Mouse (Mus musculus) liver, embryonic 11.5 days (tissue): ENCODE data around the gene Slc15a5. TPM values are rescaled to one million over a fixed set of nuclear protein-coding genes. Genes with fewer than 3 reads are reported as not detected.

Experiments
- ATAC-seq: fragments of 200-750 bp; cut with Nextera tagmentation; replicated peaks from 2 replicates; pipeline ENCODE4 v1.8.0; 2017; ENCODE audit warnings: moderate number of reproducible peaks, mild to moderate bottlenecking, moderate TSS enrichment, moderate library complexity; ENCODE audit not compliant: low FRiP score
- DNase-seq: peaks from one replicate; pipeline ENCODE4 v3.0.0-alpha.2; 2017; ENCODE audit warnings: low spot score
- H3K27ac ChIP-seq: fragments of 300-500 bp; sonication (generic); 2 replicates; pipeline ENCODE4 v1.5.1; 2014; ENCODE audit warnings: mild to moderate bottlenecking, low read depth, low read length, control low read depth
- H3K27me3 ChIP-seq: fragments of 300-500 bp; sonication (generic); replicated peaks from 2 replicates; pipeline ENCODE4 v1.6.1; 2014; ENCODE audit warnings: low read length, mixed read lengths; ENCODE audit not compliant: control insufficient read depth, insufficient read depth
- H3K36me3 ChIP-seq: fragments of 300-500 bp; sonication (generic); 2 replicates; pipeline ENCODE4 v1.6.1; 2014; ENCODE audit warnings: mild to moderate bottlenecking, low read length, moderate library complexity, mixed read lengths; ENCODE audit not compliant: control insufficient read depth, insufficient read depth
- H3K4me1 ChIP-seq: fragments of 300-500 bp; sonication (generic); replicated peaks from 2 replicates; pipeline ENCODE4 v1.6.1; 2014; ENCODE audit warnings: low read length, mixed read lengths; ENCODE audit not compliant: control insufficient read depth, insufficient read depth
- H3K4me2 ChIP-seq: fragments of 300-500 bp; sonication (generic); 2 replicates; pipeline ENCODE4 v1.6.1; 2014; ENCODE audit warnings: mild to moderate bottlenecking, control low read depth, moderate library complexity
- H3K4me3 ChIP-seq: fragments of 300-500 bp; sonication (generic); 2 replicates; pipeline ENCODE4 v1.5.1; 2014; ENCODE audit warnings: low read depth, low read length, control low read depth
- H3K9ac ChIP-seq: fragments of 300-500 bp; sonication (generic); 2 replicates; pipeline ENCODE4 v1.6.1; 2014; ENCODE audit warnings: low read depth, low read length, control low read depth
- H3K9me3 ChIP-seq: fragments of 300-500 bp; sonication (generic); 2 replicates; pipeline ENCODE4 v1.6.1; 2016; ENCODE audit warnings: low read length, inconsistent platforms, mixed read lengths; ENCODE audit not compliant: control insufficient read depth
- WGBS: fragments of 180-500 bp; shearing (Covaris S2); extraction: QIAGEN DNeasy Blood & Tissue Kit; methylation state at CpG from one replicate; pipeline ENCODE4 v1.1.7; 2014; 5-methylcytosine and 5-hydroxymethylcytosine counted together
- polyA plus RNA-seq: library from polyadenylated mRNA; unstranded; fragments of >200 nt; fragmentation: Nextera tagmentation; extraction: Ambion mirVana; gene quantifications from 2 replicates; pipeline ENCODE4 v1.2.1, GENCODE M21; 2014

Gene Slc15a5
- polyA plus RNA-seq, 1 experiment from 2014 or later = not detected

GRCm38 (mm10) chr6:137960023-137960778, 119.5 kb downstream of the Slc15a5 start:
- H3K27me3 ChIP-seq = no peaks in the 10 kb centered on the region
- no peaks in the 10 kb centered on the region for H3K9me3 ChIP-seq
- H3K9ac ChIP-seq = no peak overlapping the region
- H3K4me3 ChIP-seq = no peak overlapping the region
- no peak overlapping the region for H3K27ac ChIP-seq
- no peak for DNase-seq
- no peak overlapping the region for H3K4me2 ChIP-seq
- no peaks in the 10 kb centered on the region for H3K36me3 ChIP-seq
- WGBS = 87% methylated on average over 4 of the region's 4 CpGs
- ATAC-seq = no peak
- H3K4me1 ChIP-seq = no peaks in the 10 kb centered on the region

GRCm38 (mm10) chr6:137957630-137958029, 122.1 kb downstream of the Slc15a5 start:
- WGBS = 84% methylated on average over 6 of the region's 6 CpGs
- H3K4me1 ChIP-seq = no peaks in the 10 kb centered on the region
- no peaks in the 10 kb centered on the region for H3K9me3 ChIP-seq
- H3K4me3 ChIP-seq = no peak overlapping the region
- H3K9ac ChIP-seq = no peak overlapping the region
- no peak overlapping the region for H3K27ac ChIP-seq
- H3K4me2 ChIP-seq = no peak overlapping the region
- H3K27me3 ChIP-seq = no peaks in the 10 kb centered on the region
- DNase-seq (no peak), ATAC-seq (no peak)
- H3K36me3 ChIP-seq = no peaks in the 10 kb centered on the region

GRCm38 (mm10) chr6:137956783-137957429, 122.8 kb downstream of the Slc15a5 start:
- Histone ChIP-seq H3K27ac (no peak overlapping the region), H3K4me3 (no peak overlapping the region), H3K4me1 (no peaks in the 10 kb centered on the region), H3K27me3 (no peaks in the 10 kb centered on the region), H3K9ac (no peak overlapping the region), H3K9me3 (no peaks in the 10 kb centered on the region), H3K36me3 (no peaks in the 10 kb centered on the region), H3K4me2 (no peak overlapping the region)
- WGBS = 58% methylated on average over 12 of the region's 17 CpGs
- ATAC-seq = no peak
- no peak for DNase-seq

GRCm38 (mm10) chr6:137946520-137946919, 133.2 kb downstream of the Slc15a5 start:
- H3K9me3 ChIP-seq = no peaks in the 10 kb centered on the region
- WGBS = 64% methylated on average over 10 of the region's 10 CpGs
- no peak overlapping the region for H3K4me2 ChIP-seq
- H3K9ac ChIP-seq = no peak overlapping the region
- no peak overlapping the region for H3K4me3 ChIP-seq
- no peaks in the 10 kb centered on the region for H3K27me3 ChIP-seq
- DNase-seq (no peak), ATAC-seq (no peak)
- H3K4me1 ChIP-seq = no peaks in the 10 kb centered on the region
- H3K36me3 ChIP-seq = no peaks in the 10 kb centered on the region
- no peak overlapping the region for H3K27ac ChIP-seq

- ATAC-seq (no peak), DNase-seq (no peak)
- Histone ChIP-seq H3K9me3 (no peaks in the 10 kb centered on the region), H3K4me2 (no peak overlapping the region), H3K27me3 (no peaks in the 10 kb centered on the region), H3K4me3 (no peak overlapping the region), H3K27ac (no peak overlapping the region), H3K4me1 (no peaks in the 10 kb centered on the region), H3K36me3 (no peaks in the 10 kb centered on the region), H3K9ac (no peak overlapping the region)
- 53% methylated on average over 12 of the region's 12 CpGs for WGBS
These were observed 139.1 kb downstream of the Slc15a5 start for GRCm38 (mm10) chr6:137940374-137941218.

GRCm38 (mm10) chr6:137937541-137937940, 142.2 kb downstream of the Slc15a5 start:
- no peaks in the 10 kb centered on the region for H3K4me1 ChIP-seq
- no peak overlapping the region for H3K9ac ChIP-seq
- no peak overlapping the region for H3K4me3 ChIP-seq
- 90% methylated on average over 5 of the region's 5 CpGs for WGBS
- no peak for ATAC-seq
- H3K36me3 ChIP-seq = no peaks in the 10 kb centered on the region
- H3K9me3 ChIP-seq = no peaks in the 10 kb centered on the region
- DNase-seq = no peak
- no peak overlapping the region for H3K4me2 ChIP-seq
- H3K27me3 ChIP-seq = no peaks in the 10 kb centered on the region
- H3K27ac ChIP-seq = no peak overlapping the region

GRCm38 (mm10) chr6:137936268-137936667, 143.4 kb downstream of the Slc15a5 start:
- no peak overlapping the region for H3K4me2 ChIP-seq
- no peaks in the 10 kb centered on the region for H3K4me1 ChIP-seq
- ATAC-seq (no peak), DNase-seq (no peak)
- H3K27ac ChIP-seq = no peak overlapping the region
- no peak overlapping the region for H3K4me3 ChIP-seq
- WGBS = 83% methylated on average over 1 of the region's 1 CpGs
- no peaks in the 10 kb centered on the region for H3K27me3 ChIP-seq
- no peaks in the 10 kb centered on the region for H3K36me3 ChIP-seq
- no peaks in the 10 kb centered on the region for H3K9me3 ChIP-seq
- no peak overlapping the region for H3K9ac ChIP-seq

GRCm38 (mm10) chr6:137935857-137936256, 143.9 kb downstream of the Slc15a5 start:
- Histone ChIP-seq H3K9ac (no peak overlapping the region), H3K9me3 (no peaks in the 10 kb centered on the region), H3K4me2 (no peak overlapping the region), H3K4me1 (no peaks in the 10 kb centered on the region), H3K27ac (no peak overlapping the region), H3K4me3 (no peak overlapping the region), H3K27me3 (no peaks in the 10 kb centered on the region), H3K36me3 (no peaks in the 10 kb centered on the region)
- ATAC-seq = no peak
- no peak for DNase-seq
- WGBS = 78% methylated on average over 7 of the region's 7 CpGs
